Mouse (Mus musculus): ENCODE data around the gene Cblb.

Gene Cblb

GRCm38 (mm10) chr16:52129357-52129905 is 98.4 kb downstream of the Cblb start:
- no peak for DNase-seq (ENCODE audit: low spot score in 2 of 2)

DNA sequence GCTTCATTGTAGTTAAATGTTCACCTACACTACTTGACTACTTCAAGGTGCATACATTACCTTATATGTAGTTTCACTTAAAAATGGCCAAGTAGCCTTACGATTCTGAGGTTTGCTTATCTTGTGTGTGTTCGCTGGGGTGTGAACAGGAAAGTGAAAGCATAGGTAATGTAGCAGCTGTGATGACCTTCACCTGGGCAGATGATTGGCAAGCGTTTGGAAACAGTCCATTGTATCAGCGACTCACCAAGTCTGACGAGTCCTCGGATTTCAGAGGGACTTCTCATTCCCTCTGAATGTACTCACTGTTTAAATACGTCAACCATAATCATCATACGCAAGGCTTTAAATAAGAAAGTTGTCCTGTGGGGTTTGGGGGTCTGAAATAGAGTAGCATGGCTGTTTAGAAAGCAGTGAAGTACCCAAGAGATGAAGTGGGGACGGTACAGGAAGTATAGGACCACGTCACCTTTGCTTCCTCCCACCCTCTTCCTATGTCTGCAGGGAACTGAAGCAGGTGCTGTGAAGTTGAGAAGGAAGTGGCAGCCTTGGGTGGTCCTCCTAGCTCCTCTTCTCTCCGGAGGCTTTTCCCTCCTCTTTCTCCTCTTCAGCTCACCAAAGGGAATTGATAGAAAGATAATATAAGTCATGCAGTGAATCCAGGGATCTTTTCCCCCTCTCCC is 101.9 kb downstream of the Cblb start:
- no peak for DNase-seq (ENCODE audit: low spot score in 2 of 2)

GRCm38 (mm10) chr16:52134631-52135227 is 103.7 kb downstream of the Cblb start:
- peak; percentile 69 to 88 for DNase-seq (ENCODE audit: low spot score in 2 of 2)

GRCm38 (mm10) chr16:52135689-52136390 is 104.8 kb downstream of the Cblb start:
- DNase-seq (ENCODE audit: low spot score in 2 of 2), result no peak

- DNase-seq (ENCODE audit: low spot score in 2 of 2), result no peak
Measured at GRCm38 (mm10) chr16:52143101-52143500, 112.1 kb downstream of the Cblb start.

GRCm38 (mm10) chr16:52143818-52144217 is 112.8 kb downstream of the Cblb start:
- no peak for DNase-seq (ENCODE audit: low spot score in 2 of 2)

GRCm38 (mm10) chr16:52144792-52145191 is 113.8 kb downstream of the Cblb start:
- no peak for DNase-seq (ENCODE audit: low spot score in 2 of 2)

GRCm38 (mm10) chr16:52145552-52145951 is 114.5 kb downstream of the Cblb start:
- DNase-seq (ENCODE audit: low spot score in 2 of 2), result no peak

DNA sequence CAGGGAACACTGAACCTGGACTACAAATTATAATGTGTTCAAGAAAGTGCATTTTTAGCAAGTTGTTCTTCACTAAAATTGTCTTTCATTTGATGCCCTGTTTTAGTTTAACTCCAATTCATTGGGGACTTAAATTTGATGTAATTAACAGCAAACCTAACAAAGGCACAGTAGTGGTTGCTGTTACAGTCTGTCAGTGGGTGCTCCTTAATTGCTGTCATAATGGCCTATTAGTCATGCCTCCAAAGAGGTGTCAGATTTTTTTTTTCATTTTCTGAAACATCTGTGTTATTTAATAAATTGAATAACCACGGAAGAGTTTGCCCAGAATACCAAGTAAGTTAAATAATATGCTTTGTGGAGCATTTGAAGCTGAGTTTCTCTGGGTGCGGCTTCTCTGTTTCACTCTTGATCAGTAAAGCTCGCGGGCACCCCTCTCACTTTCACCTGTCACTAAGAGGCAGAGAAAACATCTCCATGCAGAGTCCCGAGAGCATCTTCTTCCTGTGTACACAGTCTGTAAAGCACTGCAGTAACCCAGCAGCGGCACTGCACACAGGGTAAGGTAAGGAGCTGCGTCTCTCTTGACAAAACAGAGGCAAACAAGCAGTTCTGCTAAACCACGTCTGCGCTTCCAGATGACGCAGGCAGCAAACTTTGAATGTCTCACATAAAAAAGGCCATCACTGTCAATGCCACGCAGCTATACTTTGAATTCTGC is 116.1 kb downstream of the Cblb start:
- DNase-seq (ENCODE audit: low spot score in 2 of 2), result no peak

DNA sequence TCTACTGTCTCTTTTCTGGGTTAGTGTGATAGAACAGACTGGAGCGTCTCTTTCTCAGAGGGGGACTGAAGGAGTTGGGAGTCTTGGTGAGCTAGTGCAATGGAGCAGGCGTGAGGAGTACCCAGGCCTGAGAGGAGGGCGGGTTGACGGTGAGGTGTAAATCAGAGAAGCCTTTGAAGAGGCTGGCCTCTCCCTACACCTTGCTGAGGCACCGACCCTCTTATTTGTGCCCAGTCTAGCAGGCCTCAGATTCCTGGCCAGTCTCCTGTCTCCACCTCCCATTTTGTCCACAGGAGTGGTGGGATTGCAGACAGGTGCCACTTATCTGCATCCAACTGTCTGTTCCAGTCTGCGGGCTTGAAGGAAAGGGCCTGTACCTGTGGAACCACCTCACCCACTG is 117.0 kb downstream of the Cblb start:
- no peak for DNase-seq (ENCODE audit: low spot score in 2 of 2)

DNA sequence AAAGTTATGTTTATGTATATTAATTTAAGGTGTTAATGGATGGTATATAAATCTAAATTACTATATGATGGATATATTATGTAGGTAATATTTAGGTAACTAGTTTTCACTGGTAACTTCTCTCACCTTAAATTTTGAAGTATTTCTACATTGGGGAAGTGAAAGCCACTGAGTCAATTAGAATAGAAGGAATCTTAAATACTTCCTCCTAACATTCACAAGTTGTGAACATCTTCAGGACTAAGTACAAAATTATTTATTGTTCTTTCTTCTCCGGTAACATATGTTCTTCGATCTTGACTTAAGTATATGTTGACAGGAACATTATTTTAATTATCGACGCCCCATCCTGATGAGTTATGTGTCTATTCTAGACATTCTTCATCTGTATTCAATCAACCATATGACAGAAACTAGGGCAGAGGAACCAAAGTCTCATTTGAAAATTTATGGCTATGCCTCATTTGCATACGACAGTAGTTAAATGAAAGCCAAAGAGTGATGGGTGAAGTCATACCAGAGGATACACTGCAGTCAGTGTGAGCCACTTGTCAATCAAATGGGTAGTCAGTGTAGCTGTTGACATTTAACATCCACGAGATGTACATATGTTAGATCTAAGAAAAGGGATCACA is 118.2 kb downstream of the Cblb start:
- no peak for DNase-seq (ENCODE audit: low spot score in 2 of 2)

GRCm38 (mm10) chr16:52155030-52155696 is 124.1 kb downstream of the Cblb start:
- no peak for DNase-seq (ENCODE audit: low spot score in 2 of 2)

- no peak for DNase-seq (ENCODE audit: low spot score in 2 of 2)
Measured at GRCm38 (mm10) chr16:52159958-52160504, 129.0 kb downstream of the Cblb start.

DNA sequence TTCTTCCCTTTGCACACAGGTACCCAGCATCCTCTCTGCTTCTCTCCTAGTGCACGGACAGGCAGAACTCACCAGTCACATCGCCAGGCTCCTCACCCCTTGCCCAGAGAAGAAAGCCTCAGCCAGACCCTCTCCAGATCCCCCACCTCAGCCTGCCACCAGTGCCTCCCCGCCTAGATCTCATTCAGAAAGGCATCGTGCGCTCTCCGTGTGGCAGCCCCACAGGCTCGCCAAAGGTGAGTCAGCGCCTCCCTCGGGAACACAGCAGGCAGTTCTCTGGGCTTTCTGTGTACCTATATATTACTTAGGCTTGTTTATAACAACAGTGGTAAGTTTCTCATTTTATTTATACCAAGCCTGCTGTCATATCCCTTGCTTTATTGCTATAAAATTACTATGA is 133.2 kb downstream of the Cblb start:
- no peak for DNase-seq (ENCODE audit: low spot score in 2 of 2)

GRCm38 (mm10) chr16:52173253-52173652 is 142.2 kb downstream of the Cblb start:
- no peak for DNase-seq (ENCODE audit: low spot score in 2 of 2)

DNA sequence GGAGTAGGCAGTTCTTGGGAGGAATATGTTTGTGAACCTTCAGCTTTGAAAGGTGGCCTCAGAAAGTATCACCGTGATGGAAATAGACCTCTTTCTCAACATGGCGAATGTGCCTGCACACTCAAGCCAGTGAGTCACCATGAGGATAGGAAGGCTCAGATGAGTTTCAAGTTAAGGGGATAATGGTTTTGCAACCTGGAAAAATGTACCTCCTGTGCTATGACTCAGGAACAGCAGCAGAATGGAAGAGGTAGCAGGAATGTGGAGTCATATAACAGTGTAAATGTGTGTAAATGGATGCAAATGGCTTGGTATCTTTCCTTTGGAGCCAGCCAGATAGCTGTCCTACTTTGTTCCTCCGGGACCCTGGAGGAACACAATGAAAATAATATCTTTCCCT is 148.8 kb downstream of the Cblb start:
- no peak for DNase-seq (ENCODE audit: low spot score in 2 of 2)

DNA sequence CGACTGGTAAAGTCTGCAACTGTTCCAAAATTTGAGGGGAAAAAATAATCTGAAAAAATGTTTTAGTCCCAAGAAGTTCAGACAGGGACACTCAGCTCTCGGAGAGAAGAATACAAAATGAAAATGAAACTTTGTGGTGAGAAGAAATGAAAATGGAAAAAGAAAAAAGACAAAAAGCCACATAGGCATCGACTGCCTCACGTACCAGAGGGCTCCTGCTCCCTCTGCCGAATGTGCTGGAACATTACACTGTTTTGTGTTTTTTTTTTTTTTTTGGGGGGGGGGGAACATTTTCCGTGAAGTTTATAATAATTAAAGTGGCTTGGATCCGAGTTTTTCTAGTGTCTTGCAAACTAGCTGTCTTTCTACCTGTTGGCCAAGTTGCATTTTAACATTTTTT is 151.0 kb downstream of the Cblb start:
- no peak for DNase-seq (ENCODE audit: low spot score in 2 of 2)

- DNase-seq (ENCODE audit: low spot score in 2 of 2), result peak; percentile 31 to 32
Measured at GRCm38 (mm10) chr16:52184350-52184749, 153.3 kb downstream of the Cblb start.

GRCm38 (mm10) chr16:52186731-52187130 is 155.7 kb downstream of the Cblb start:
- no peak for DNase-seq (ENCODE audit: low spot score in 2 of 2)

- no peak for DNase-seq (ENCODE audit: low spot score in 2 of 2)
Measured at GRCm38 (mm10) chr16:52189103-52189502, 158.1 kb downstream of the Cblb start.

DNA sequence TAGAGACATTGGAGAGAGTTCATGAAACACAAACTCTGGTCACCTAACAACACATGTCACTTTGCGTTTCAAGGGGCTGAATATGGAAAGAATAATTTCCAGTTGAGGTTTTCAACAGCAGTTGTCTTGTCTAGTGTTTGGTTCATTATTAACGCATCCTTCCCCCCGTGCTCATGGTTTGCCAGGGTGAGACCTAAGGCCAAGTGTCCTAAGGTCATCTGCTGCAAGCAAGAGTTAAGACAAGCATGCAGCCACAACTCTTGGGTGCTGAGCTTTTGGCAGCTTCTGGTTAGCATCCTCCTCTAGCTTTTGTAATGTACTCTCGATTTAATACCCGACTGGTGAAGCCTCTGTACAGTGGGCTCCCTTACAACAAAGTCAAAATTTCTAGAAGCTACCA is 159.7 kb downstream of the Cblb start:
- DNase-seq (ENCODE audit: low spot score in 2 of 2), result no peak

All from right cerebral cortex, postnatal 36 days (tissue).